Mouse (Mus musculus): ENCODE data around the gene Haus3.

Gene Haus3

DNA sequence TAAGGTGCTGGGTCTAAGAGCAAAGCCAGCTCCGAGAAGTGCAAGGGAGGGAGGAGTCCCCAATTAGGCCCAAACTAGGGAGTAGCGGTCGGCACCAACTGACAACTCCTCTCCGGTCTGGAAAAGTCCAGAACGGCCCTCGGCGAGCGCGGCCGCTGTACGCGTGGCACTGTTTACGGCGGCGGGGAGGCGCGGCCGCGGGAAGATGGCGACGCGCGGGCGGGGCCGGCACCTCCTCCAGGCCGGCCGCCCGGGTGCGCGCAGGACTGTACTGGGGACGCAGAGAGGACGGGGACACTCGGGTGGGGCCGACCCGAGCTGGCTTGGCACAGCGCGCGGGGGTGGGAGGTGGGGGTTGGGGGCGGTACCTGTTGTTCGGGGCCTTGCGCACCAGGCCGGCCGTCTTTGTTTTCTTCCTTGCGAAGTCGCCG, 17.6 kb upstream of the Haus3 start:
- DNase-seq (ENCODE audit: inconsistent ontology term): peak; percentile 75

DNA sequence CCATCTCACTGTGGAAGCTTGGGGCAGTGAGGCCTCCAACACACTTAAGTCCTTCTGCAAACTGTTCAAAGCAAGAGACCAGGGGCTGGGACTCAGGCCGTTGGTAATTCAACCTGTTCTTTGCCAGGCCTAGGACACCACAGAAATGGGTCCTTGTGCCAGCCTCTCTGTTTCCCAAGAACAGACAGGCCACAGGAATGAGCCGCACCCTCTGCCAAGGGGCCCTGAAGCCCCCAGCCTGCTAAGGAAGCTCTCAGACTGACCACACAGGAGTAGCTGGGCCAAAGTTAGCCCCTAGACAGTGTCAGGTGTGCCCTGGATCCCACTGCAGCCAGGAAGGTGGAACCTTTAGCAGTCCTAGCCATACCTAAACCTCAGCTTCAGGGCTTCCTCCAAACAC, 17.1 kb upstream of the Haus3 start:
- DNase-seq (ENCODE audit: inconsistent ontology term): no peak

DNA sequence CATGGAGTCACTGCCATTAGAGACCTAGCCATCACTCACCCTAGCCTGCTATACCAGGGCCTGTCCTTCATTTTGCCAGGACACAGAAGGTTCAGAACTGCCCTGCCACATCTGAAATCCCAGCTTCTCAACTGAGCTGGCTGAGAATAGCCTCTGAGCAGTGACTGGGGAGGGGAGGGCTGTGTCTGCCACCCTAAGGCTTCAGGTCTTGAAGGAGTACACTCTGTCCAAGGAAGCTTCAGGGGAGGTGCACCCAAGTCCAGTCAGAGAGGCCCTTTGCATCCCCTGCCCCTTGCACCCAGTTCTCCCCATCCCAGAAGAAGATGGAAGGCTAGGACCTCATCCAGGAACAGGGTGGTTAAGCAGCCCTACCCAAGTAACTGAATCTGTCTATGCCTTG, 16.5 kb upstream of the Haus3 start:
- DNase-seq (ENCODE audit: inconsistent ontology term): no peak

DNA sequence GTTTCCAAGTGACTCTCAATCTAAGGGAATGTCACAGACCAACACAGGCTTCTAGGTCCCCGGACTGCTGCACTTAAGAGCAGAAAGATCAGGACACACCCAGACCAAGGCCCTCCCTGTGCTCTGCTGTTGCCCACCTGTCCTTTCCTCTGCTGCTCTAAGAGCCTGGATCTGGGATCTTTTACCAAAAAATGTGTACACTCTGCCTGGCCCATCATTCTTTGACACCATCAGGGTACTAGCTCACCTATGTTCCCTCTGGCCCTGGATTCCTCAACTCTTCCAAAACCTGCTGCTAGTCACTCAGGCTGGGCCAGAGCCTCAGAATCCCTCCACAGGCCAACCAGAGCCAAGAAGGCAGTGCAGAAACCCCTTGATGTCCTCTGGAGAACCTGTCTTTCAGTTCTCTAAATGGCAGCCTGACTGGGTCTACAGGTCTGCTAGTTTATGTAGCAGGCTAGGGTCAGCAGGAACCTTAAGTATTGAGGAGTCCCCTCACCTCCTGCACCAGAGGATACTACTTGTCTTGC, 15.8 kb upstream of the Haus3 start:
- no peak for DNase-seq (ENCODE audit: inconsistent ontology term)

DNA sequence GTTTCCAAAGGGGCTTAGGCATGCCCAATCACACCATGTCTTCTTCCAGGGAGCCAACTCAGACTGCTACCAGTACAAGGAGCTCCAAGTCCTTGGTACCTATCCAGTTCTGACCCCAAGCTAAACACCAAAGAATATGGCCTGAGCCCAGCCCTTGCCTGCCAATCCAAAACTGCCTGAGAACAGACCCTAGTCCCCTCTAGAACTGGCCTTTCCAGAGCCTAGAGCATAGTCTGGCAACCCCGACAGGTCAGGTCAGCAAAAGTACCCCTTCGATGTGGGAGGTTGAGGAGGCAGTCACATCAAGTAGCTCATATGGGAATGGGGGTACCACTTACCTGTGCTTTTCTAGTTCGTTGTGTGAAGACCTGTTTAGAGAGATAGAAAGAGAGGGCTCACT, 14.6 kb upstream of the Haus3 start:
- DNase-seq (ENCODE audit: inconsistent ontology term): no peak

DNA sequence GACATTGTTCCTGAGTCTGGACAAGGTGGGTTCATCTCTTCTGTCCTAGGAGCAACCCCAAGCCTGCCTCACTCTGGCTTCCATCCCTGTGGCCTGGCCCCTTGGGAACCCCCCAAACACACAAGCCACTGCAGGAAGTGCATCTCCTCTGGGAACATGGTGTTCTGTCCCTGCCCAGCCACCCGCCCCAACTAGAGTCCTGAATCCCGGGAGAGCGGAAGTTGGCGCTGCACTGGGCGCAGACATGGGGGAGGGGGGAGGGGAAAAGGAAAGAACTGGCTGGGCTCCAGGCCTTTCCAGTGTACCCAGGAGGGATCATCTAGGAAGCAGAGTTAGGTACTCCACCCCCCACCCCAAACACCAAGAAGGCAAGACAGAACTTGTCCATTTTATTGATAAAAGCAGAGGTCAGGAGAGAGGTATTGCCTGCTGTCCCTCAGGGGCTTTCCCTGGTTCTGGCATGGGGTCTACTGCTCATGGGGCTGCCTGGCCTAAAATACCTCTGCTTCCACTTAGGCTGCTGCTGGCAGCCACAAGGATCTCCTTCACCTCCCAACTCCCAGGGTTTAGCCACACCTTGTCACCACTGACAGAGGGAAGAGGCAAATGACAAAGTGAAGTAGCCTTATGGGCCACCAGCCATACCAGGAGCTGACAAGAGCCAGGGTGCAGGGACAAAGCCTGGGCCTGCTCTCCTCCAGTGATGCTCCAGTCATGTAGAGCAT, 14.0 kb upstream of the Haus3 start:
- no peak for DNase-seq (ENCODE audit: inconsistent ontology term)

DNA sequence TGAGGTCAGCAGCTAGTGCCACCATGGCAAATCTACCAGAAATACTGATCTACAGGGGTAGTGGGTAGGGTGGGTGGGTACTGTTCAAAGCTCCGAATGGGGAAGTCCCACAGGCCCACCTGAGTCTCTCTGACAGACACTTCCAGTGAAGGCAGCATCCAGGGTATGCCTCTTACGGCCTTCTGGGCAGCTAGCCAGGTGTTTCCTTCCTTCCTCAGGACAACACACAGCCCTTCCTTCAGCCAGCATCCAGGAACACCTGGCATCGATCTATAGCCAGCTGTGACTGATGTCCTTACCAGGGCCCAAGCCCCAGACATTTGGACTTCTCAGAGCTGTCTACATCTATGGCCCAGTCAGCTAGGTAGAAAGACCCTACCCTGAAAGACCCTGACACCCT, 13.2 kb upstream of the Haus3 start:
- no peak for DNase-seq (ENCODE audit: inconsistent ontology term)

DNA sequence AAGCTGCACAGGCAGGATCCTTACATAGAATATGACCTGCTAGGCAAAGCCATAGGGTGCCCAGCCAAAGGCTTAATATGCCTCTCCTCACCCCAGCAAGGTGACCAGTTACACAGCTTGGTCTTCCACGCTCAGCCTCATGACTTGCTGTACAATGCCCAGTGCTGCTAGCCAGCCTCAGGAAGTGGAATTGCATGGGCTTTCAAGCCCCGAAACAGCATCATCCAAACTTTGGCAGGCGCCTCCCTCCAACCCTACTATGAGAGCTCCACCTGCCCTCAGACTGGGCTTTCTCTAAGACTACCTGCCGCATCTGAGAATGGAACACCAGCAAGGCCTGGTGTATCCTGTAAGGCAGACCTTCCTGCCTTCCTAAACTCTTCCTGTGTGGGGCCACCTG, 8.5 kb upstream of the Haus3 start:
- no peak for DNase-seq (ENCODE audit: inconsistent ontology term)

DNA sequence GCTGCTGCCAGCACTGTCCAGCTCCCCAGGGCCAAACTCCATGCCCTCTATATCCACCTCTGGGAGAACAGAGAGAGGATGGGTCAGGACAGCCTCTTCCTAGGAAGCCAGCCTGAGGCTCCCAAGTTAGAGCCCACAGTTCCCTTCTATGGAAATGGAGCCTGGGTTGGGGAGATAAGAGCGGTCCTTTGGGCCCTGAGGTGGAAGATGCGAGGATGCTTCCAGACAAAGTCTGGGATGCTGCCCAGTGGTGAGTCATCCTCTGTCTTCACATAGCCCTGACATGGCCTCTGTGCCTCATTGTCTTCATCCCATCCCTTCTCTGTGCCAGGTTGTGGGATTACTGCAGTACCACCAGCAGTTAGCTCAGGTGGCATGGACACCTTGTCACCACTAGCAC, 7.8 kb upstream of the Haus3 start:
- DNase-seq (ENCODE audit: inconsistent ontology term): no peak

DNA sequence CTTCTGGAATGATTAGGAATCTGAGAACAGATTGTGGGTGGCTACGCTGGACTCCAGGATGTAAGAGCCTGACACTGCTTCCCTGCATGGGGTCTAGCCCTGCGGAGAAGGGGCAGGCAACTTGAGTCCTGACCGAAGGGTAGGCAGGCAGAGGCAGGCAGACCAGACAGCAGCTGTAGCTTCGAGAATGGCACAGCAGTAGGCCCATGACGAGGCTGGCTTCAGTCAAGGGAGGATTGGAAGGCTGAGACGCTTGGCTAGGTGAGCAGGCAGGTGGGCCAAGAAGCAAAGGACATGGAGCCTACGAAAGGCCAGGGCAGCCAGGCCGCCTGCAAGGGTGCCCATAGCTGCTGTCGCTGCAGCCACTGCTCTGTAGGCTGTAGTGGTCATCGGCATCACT, 7.4 kb upstream of the Haus3 start:
- DNase-seq (ENCODE audit: inconsistent ontology term): no peak

DNA sequence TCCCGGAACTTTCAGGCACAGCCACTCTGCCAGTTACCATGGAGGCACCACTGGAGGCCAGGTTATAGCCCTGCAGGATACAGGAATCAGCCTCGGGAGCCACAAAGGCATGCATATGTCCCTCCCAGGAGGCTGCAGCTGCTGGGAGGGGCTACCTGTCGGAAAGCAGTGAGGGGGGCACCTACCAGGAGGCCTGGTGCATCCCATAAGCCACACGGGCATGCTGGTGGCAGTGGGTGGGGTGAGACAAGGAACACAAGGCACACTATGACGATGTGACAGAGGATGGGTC, 6.0 kb upstream of the Haus3 start:
- no peak for DNase-seq (ENCODE audit: inconsistent ontology term)

DNA sequence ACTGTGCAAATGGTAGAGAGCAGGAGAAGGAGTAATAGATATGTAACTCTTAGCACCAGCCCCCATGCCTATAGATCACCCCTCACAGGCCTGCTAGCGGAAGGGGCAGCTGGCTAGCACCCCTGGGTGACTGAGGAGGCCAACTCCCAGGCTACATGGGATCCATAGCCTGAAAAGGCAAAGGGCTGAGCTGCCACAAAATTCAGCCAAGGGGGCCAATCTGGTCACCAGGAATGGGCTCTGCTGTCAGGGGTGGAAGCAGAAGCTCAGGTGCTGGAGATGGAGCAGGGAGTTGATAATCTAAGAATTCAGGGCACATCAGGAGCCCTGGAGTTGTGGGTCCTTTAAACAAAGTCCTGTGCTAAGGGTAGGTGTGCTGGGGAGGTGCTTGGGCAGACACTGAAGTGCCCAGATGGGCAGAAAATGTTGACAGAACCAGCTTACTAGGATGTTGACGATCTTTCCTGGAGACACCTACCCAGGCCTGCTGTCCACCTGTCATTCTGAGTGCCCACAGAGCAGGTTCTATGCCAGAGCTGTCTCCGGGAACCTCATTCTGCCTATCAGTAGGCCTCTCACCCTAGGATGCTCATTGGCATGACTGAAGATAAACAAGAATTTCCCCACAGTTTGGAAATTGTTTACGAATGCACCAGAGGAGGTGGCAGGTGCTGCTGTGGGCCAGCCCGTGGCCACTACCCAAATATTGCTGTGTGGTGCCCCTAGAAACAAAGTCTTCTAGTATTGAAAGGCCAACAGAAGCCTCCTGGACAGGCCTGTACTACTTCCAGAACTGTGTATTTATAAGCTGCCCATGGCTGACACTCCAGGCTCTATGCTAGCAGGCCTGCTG, 5.4 kb upstream of the Haus3 start:
- no peak for DNase-seq (ENCODE audit: inconsistent ontology term)

DNA sequence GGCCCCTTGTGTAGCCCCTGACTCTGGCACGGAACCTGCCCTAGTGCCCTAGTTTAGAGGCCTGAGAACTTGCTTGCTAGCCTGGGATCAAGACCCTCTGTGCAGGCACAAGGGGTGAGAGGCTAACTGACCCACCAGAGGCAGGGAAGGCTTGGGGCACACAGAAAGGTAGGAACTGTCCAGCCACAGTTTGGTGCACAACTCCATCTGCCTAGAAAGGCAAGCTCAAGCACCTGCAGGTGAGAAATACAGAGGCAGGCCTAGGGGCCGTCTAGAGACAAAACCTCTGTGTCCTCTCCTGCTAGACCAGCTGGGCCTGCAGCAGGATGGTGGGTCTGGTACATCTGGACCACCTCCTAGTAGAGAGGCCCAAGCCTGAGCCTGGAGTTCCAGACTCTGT, 4.7 kb upstream of the Haus3 start:
- no peak for DNase-seq (ENCODE audit: inconsistent ontology term)

DNA sequence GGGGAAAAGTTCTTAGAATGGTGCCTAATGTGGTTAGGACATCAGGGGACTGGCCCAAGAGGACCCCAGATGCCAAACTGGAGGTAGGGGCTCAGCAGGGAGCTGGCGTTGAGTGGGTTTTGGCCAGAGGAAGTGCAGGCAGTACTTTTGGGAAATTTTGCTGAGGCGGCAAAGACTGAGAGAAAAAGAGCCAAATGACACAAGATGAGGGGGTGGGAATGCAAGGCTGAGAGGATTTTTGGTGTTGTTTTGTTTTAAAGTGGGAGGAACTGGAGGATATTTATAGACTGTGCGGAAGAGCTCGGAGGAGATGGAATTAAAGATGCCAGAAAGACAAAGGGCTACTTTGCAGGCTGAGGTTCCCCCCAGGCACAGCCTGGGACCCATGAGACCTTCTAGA, 1.4 kb upstream of the Haus3 start:
- DNase-seq (ENCODE audit: inconsistent ontology term): no peak

DNA sequence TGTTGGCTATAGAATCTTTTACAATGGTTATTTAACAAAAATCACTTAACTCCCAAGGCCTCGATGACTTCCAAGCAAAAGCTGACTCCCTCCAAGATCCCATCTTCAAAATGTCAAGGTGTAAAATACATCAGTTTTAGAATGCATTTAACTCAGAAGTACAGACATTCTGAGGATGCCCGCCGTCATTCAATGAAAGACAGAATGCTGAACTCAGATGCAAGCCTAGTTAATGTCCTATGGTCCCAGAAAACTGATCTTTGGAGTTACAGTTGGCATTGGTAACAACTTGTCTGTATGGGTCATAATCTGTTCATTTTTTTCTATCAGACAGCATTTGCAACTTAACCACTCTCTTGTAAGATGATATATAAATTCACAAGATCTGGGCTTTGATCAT, 627 bp upstream of the Haus3 start:
- DNase-seq (ENCODE audit: inconsistent ontology term): no peak

DNA sequence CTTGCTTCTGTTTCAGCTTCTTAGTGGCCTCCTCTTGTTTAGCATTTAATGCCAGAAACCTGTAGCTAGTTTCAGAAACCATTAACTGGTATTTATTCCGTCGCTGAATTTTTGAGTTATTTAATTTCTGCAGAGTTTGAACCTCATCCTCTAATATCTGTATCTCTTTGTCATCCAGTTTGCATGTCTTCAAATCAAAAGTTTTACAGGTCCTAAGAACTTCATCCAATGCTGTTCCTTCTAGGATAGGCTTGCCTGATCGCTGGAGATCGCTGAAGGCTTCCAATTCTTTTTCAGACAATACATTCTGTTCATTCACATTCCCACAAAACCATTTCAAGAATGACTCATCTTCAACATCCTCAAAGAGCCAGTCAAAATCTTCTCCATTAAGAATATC, 1.5 kb downstream of the Haus3 start:
- DNase-seq (ENCODE audit: inconsistent ontology term): peak; percentile 47

DNA sequence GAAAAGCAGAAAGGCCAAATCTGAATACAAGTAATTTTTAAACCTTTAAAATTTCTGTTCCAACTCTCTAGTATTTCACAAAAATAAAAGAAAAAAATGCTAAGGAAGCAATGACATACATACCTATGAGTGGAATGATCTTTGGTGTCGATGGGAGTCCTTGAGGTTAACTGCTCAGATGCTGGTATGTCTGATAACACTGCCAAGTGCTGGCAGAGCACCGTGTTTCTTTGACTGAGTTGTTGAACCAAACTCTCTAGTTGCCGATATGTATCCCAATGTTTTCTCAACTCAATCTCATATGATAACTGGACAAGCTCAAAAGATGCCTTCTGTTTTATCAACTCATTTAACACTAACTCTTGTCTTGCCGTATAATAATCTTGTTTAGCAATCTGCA, 3.5 kb downstream of the Haus3 start:
- peak; percentile 10 for DNase-seq (ENCODE audit: inconsistent ontology term)

DNA sequence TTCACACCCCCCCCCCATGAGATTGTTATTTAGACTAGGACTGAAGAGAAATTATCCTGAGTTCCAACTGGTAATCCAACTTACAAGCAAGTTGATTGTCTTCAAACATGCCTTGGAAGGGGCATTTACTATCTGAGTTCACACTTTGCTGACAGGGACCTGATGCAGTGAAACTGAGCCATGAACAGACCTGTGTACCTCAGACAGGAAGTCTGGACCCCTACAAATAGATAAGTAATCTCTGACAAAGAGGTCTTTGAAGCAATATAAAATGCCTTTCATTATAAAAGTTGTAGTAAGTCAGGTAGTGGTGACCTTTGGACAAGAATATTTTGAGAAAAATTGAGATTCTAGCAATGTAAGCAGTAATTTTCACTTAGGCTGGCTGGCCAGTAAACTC, 20.9 kb downstream of the Haus3 start:
- no peak for DNase-seq (ENCODE audit: inconsistent ontology term)

DNA sequence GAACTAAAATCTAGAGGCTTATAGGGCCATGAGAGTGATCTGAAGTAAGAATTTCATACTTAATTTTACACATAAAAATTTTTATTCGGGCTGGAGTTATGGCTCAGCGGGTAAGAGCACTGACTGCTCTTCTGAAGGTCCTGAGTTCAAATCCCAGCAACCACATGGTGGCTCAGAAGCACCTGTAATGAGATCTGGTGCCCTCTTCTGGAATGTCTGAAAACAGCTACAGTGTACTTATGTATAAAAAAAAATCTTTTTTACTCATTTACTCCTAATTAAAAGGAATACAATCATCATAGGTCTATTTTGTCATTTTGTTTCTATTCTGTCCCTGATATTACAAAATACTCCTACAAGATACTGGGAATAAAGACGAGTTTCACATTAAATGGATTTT, 21.8 kb downstream of the Haus3 start:
- no peak for DNase-seq (ENCODE audit: inconsistent ontology term)

DNA sequence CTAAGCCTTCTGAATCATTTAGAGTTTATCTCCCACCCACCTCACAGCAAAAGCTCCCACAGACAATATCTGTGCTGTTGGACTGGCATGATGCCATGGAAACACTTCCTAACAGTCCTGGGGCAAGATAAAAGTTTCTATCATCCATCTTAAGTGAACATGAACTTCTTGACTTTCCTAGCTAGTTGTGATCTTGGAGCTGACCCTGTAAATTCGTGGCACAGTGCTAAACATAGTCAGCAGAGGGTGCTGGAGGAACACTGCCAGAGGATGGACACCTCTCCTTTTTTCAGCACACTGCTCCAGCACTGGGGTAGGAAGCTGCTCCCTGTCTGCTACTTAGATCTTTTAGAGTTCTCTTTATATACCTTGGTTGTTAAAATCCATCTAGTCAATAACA, 29.6 kb downstream of the Haus3 start:
- DNase-seq (ENCODE audit: inconsistent ontology term): peak; percentile 25

DNA sequence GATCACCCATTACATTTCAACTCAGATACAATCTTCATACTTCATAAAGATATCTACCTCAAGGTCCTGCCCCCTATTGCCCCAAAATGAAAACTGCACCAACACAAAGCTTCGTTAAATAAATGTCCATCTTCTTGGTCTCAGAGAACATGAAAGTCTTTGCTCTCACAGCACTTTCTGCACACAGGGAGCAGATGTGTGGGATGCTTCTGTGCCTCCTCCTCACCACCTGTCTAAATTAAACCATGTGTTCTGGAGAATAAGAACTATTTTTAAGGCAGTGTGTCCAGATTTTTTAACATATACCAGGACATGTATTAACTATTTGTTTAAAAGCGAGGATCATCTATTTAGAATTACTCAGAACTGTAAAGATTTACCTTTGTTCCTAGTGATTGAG, 36.6 kb downstream of the Haus3 start:
- no peak for DNase-seq (ENCODE audit: inconsistent ontology term)

DNA sequence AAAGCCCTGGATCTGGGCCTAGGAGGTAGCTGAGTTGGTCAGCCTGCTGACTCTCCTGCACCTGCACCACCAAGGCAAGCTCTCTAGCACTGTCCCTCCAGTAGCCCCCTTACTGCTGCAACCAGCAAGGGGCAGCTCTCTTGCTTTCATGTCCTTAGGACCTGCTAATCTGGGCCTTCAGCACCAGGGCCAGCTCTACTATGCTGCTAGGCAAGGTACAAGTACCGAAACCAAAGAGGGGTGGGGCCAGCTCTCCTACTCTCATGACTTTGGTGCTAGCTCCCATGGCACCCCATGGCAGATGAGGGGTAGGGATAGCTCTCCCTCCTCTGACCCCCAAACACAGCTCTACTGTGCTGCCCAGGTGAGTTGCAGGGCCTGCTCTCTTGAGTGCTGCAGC, 45.2 kb downstream of the Haus3 start:
- no peak for DNase-seq (ENCODE audit: inconsistent ontology term)

DNA sequence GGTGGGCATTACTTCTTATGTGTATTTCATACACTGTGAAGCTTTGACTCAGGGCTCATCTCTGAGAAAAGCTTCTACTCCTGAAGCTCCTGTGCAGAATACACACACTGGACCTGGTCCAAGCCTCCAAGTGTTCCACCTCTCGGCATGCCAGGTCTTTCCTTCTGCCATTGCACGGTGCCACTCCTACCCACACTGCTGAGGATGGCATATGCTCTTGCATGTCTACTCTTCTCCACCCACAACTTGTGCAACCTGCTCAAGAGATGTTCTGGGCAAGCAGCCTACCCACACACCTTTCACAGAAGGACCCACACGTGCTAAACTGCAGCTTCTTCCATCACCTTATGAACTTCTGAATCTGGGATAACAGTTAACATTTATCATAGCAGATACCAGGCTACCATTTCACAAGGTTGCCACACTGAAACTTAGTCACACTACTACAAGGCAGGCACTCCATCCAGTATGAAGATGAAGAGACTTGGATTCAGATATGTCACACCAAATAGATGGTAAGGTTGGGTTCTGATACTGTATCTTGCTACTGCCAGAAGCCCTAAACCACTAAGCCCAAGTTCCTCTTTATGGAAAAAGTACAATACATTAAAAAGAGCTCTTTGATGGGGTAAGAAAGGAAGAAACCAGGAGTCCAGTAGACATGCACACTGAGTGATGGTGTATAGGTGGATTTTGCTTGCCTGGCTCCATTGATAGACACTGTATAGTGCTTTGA, 50.0 kb downstream of the Haus3 start:
- no peak for DNase-seq (ENCODE audit: inconsistent ontology term)
